Mouse (Mus musculus) C2C12 (cell line): ENCODE results near the gene Lypd6. TPM values are rescaled to one million over a fixed set of nuclear protein-coding genes. Genes with fewer than 3 reads are reported as not detected.

ENCODE experiments used
- H3K27me3 ChIP-seq: one replicate; pipeline ENCODE4 v1.6.1; 2011; ENCODE audit not compliant: control insufficient read depth, insufficient read depth, insufficient read length
- H3K36me3 ChIP-seq: one replicate; pipeline ENCODE4 v1.6.1; 2011; ENCODE audit not compliant: control insufficient read depth, insufficient read depth
- H3K4me3 ChIP-seq: one replicate; pipeline ENCODE4 v1.5.1; 2011; ENCODE audit warnings: mild to moderate bottlenecking, control low read depth; ENCODE audit not compliant: poor library complexity, insufficient read depth, severe bottlenecking
- H3K79me2 ChIP-seq: one replicate; pipeline ENCODE4 v1.6.1; 2011; ENCODE audit not compliant: control insufficient read depth, insufficient read depth
- H3K79me3 ChIP-seq: one replicate; pipeline ENCODE4 v1.6.1; 2011; ENCODE audit warnings: low read depth, control low read depth
- H3ac ChIP-seq: one replicate; pipeline ENCODE3; 2011; ENCODE audit warnings: low read depth; ENCODE audit not compliant: control insufficient read depth, insufficient read length
- CEBPB ChIP-seq: IDR thresholded peaks from one replicate; pipeline ENCODE4 v1.6.1; 2011; ENCODE audit warnings: low read depth, mild to moderate bottlenecking, control low read depth, moderate library complexity
- CTCF ChIP-seq: IDR thresholded peaks from one replicate; pipeline ENCODE4 v1.5.1; 2011; ENCODE audit not compliant: control insufficient read depth, insufficient read depth, insufficient read length
- FOSL1 ChIP-seq: IDR thresholded peaks from one replicate; pipeline ENCODE4 v1.8.0; 2011; ENCODE audit warnings: mild to moderate bottlenecking, low read length; ENCODE audit not compliant: poor library complexity, insufficient read depth, severe bottlenecking
- MAX ChIP-seq: IDR thresholded peaks from one replicate; pipeline ENCODE4 v1.6.1; 2011; ENCODE audit warnings: mild to moderate bottlenecking, control low read depth
- MYOD1 ChIP-seq: IDR thresholded peaks from one replicate; pipeline ENCODE4 v1.6.1; 2011; ENCODE audit warnings: low read depth; ENCODE audit not compliant: control insufficient read depth, insufficient read length
- MYOG ChIP-seq: IDR thresholded peaks from one replicate; pipeline ENCODE4 v1.6.1; 2011; ENCODE audit not compliant: control insufficient read depth, insufficient read length; ENCODE audit errors: extremely low read depth
- USF1 ChIP-seq: IDR thresholded peaks from one replicate; pipeline ENCODE4 v1.6.1; 2011; ENCODE audit warnings: low read depth, mild to moderate bottlenecking, control low read depth, moderate library complexity
- polyA plus RNA-seq: library from polyadenylated mRNA; unstranded; fragments of >200 nt; fragmentation: generic; extraction: Trizol; gene quantifications from one replicate; pipeline ENCODE4 v1.2.1, GENCODE M21; 2012; ENCODE audit warnings: missing spikeins

Lypd6 gene
- polyA plus RNA-seq, 1 experiment = 0.55 TPM

GRCm38 (mm10) chr2:50111609-50112008 lies 45.4 kb downstream of the Lypd6 start:
- Histone ChIP-seq H3K27me3 (no peaks in the 10 kb centered on the region), H3K79me3 (no peaks in the 10 kb centered on the region), H3K4me3 (no peak overlapping the region), H3ac (no peak overlapping the region), H3K79me2 (no peaks in the 10 kb centered on the region), H3K36me3 (no peaks in the 10 kb centered on the region)
- TF ChIP-seq USF1 = no peak
- no peak for TF ChIP-seq CTCF
- no peak for TF ChIP-seq CEBPB
- no peak for TF ChIP-seq MYOD1
- no peak for TF ChIP-seq FOSL1
- no peak for TF ChIP-seq MYOG
- no peak for TF ChIP-seq MAX

GRCm38 (mm10) chr2:50112427-50112826 lies 46.2 kb downstream of the Lypd6 start:
- Histone ChIP-seq H3K27me3 (no peaks in the 10 kb centered on the region), H3K36me3 (no peaks in the 10 kb centered on the region), H3ac (no peak overlapping the region), H3K79me3 (no peaks in the 10 kb centered on the region), H3K79me2 (no peaks in the 10 kb centered on the region), H3K4me3 (no peak overlapping the region)
- TF ChIP-seq CEBPB (no peak), CTCF (no peak), MYOD1 (no peak), FOSL1 (no peak), USF1 (no peak), MYOG (no peak), MAX (no peak)

- Histone ChIP-seq H3K79me2 (no peaks in the 10 kb centered on the region), H3ac (no peak overlapping the region), H3K36me3 (no peaks in the 10 kb centered on the region), H3K27me3 (no peaks in the 10 kb centered on the region), H3K4me3 (no peak overlapping the region), H3K79me3 (no peaks in the 10 kb centered on the region)
- TF ChIP-seq FOSL1 = no peak
- TF ChIP-seq CEBPB = no peak
Measured at GRCm38 (mm10) chr2:50119101-50119500, 52.9 kb downstream of the Lypd6 start.

GRCm38 (mm10) chr2:50120839-50121238 lies 54.6 kb downstream of the Lypd6 start:
- Histone ChIP-seq H3ac (no peak overlapping the region), H3K4me3 (no peak overlapping the region), H3K27me3 (no peaks in the 10 kb centered on the region), H3K79me3 (no peaks in the 10 kb centered on the region), H3K79me2 (no peaks in the 10 kb centered on the region), H3K36me3 (no peaks in the 10 kb centered on the region)
- TF ChIP-seq MAX = no peak
- TF ChIP-seq CEBPB = no peak
- no peak for TF ChIP-seq MYOG
- no peak for TF ChIP-seq FOSL1
- no peak for TF ChIP-seq CTCF
- TF ChIP-seq MYOD1 = no peak
- no peak for TF ChIP-seq USF1

GRCm38 (mm10) chr2:50123376-50123775 lies 57.1 kb downstream of the Lypd6 start:
- Histone ChIP-seq H3K79me3 (no peaks in the 10 kb centered on the region), H3ac (no peak overlapping the region), H3K36me3 (no peaks in the 10 kb centered on the region), H3K4me3 (no peak overlapping the region), H3K79me2 (no peaks in the 10 kb centered on the region), H3K27me3 (no peaks in the 10 kb centered on the region)
- TF ChIP-seq MYOG = no peak
- no peak for TF ChIP-seq CTCF
- no peak for TF ChIP-seq MAX
- TF ChIP-seq USF1 = no peak

- Histone ChIP-seq H3K36me3 (no peaks in the 10 kb centered on the region), H3ac (no peak overlapping the region)
Measured at GRCm38 (mm10) chr2:50127513-50128175, 61.4 kb downstream of the Lypd6 start.

More at GRCm38 (mm10) chr2:50127513-50128175, 61.4 kb downstream of the Lypd6 start:
- H3K4me3 ChIP-seq = no peak overlapping the region
- H3K79me2 ChIP-seq = no peaks in the 10 kb centered on the region
- H3K79me3 ChIP-seq = no peaks in the 10 kb centered on the region
- TF ChIP-seq FOSL1 = no peak
- no peak for TF ChIP-seq MAX
- no peak for TF ChIP-seq MYOD1
- no peak for TF ChIP-seq MYOG
- TF ChIP-seq USF1 = no peak
- TF ChIP-seq CTCF = no peak
- TF ChIP-seq CEBPB = no peak
- no peaks in the 10 kb centered on the region for H3K27me3 ChIP-seq
